Mouse (Mus musculus) megakaryocyte, embryonic 14.5 days (primary cell): Measurements from ENCODE around the gene Bco1.

ENCODE experiments used
- FLI1 ChIP-seq: IDR thresholded peaks from 2 replicates; pipeline ENCODE4 v1.6.1; 2012; ENCODE audit warnings: low read length, inconsistent platforms, mixed read lengths
- GATA1 ChIP-seq: IDR thresholded peaks from 3 replicates; pipeline ENCODE4 v1.6.1; 2012; ENCODE audit warnings: mixed read lengths, low read length, inconsistent platforms, borderline replicate concordance

DNA sequence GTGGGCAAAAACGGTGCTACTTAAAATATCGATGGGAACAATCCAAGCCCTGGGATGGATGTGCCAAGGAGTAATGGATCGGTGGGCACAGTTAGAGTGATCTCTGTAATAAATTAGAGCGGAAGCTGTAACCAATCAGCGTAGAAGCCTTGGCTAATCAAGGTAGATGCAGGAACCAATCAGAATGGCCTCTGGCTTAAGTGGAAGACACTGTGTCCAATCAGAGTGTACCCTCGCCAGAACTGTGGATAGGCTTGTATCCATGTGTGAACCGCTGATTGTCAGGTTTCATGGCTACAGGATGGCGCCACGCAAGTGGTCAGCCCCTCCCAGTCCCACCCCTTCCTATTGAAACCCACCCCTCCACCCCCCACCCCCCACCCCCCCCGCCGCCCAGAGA, 28.3 kb upstream of the Bco1 start:
- TF ChIP-seq GATA1 (no peak), FLI1 (no peak)
